Comparison of ENCODE assay signal across 9 mouse cellular contexts in the genomic region with DNA sequence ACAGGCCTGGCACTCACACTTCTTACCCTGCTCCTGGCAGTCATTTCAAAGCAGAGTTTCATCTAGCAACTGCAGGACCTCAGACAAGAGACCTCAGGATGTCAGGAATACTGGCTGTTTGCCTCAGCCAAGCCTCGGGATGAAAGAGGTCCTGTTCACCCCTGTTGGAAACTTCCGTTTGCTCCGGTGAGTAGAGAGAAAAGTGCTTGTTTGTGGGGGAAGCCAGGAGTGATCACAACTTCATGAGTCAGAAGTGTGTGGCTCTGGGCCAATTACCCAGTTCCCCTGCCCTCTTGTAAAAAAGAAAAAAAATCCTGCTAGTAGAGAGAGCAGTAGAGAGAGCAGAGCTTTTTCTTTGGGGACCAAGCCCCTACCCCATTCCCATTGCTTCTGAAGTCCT.
DNase-seq lines count a peak whose midpoint lies in the region; ATAC-seq and TF ChIP-seq lines count a peak whose summit lies in the region.
"Had no signal": no experiment of that assay in that cellular context is flagged by ENCODE, and none has a peak within 500 bp of the region (broad histone marks: within the 10 kb centered on the region; RNA-seq: fewer than 3 reads in every experiment).

No protein-coding gene starts in this region.

- TF ChIP-seq CTCF in MEL (IDR thresholded peaks at IDR 0.05 in 2 of 3, conservative IDR thresholded peaks at IDR 0.05 in 1 of 3; ENCODE audit: control insufficient read depth in 1 of 3, insufficient read depth in 1 of 3, low read depth in 2 of 3, low read length in 3 of 3, poor library complexity in 1 of 3, severe bottlenecking in 1 of 3), result no peak

- H3K27ac ChIP-seq in hindbrain, embryonic 13.5 days, result no peak overlapping the region
- no peak overlapping the region for H3K27ac ChIP-seq in hindbrain, embryonic 12.5 days
- H3K27ac ChIP-seq in MEL (ENCODE audit: control insufficient read depth, low read depth, low read length), result no peak overlapping the region

- DNase-seq in MEL (ENCODE audit: low read depth, low spot score), result no peak
- peak; percentile 71 for DNase-seq in adrenal gland, postnatal 25 days
- DNase-seq in layer of hippocampus, postnatal 10 days (ENCODE audit: low spot score in 2 of 2), result peak; percentile 18 to 56
- no peak for DNase-seq in thymus, postnatal 4 days
- DNase-seq in spleen, adult 18-20 months, result no peak

- no peaks in the 10 kb centered on the region for H3K27me3 ChIP-seq in hindbrain, embryonic 13.5 days
- H3K27me3 ChIP-seq in hindbrain, embryonic 12.5 days, result no peaks in the 10 kb centered on the region
- H3K27me3 ChIP-seq in MEL (ENCODE audit: control insufficient read depth in 1 of 2, insufficient read depth in 2 of 2, low read length in 2 of 2), result no peaks in the 10 kb centered on the region
- H3K27me3 ChIP-seq: megakaryocyte, embryonic 14.5 days had no signal

- TF ChIP-seq POLR2A in MEL (IDR thresholded peaks at IDR 0.05; ENCODE audit: control insufficient read depth in 1 of 2, insufficient read depth in 1 of 2, low read depth in 1 of 2, low read length in 2 of 2, poor library complexity in 1 of 2), result no peak

- no peaks in the 10 kb centered on the region for H3K79me2 ChIP-seq in MEL (ENCODE audit: control insufficient read depth, insufficient read depth, low read length, poor library complexity)

- TF ChIP-seq RAD21 in MEL (IDR thresholded peaks at IDR 0.05; ENCODE audit: low read depth, low read length), result no peak

- no peaks in the 10 kb centered on the region for H3K4me1 ChIP-seq in hindbrain, embryonic 13.5 days (replicated peaks)
- no peaks in the 10 kb centered on the region for H3K4me1 ChIP-seq in hindbrain, embryonic 12.5 days
- no peaks in the 10 kb centered on the region for H3K4me1 ChIP-seq in MEL (ENCODE audit: control insufficient read depth in 1 of 2, insufficient read depth in 2 of 2, low read length in 2 of 2)
- H3K4me1 ChIP-seq: megakaryocyte, embryonic 14.5 days had no signal

- H3K36me3 ChIP-seq in hindbrain, embryonic 13.5 days, result no peaks in the 10 kb centered on the region
- H3K36me3 ChIP-seq in hindbrain, embryonic 12.5 days, result no peaks in the 10 kb centered on the region
- no peaks in the 10 kb centered on the region for H3K36me3 ChIP-seq in MEL (ENCODE audit: control insufficient read depth in 1 of 2, insufficient read depth in 2 of 2, low read length in 2 of 2)

- WGBS in hindbrain, embryonic 13.5 days, result 40% methylated on average over 3 of the region's 3 CpGs
- 29% methylated on average over 3 of the region's 3 CpGs for WGBS in hindbrain, embryonic 12.5 days

- H3K9ac ChIP-seq in hindbrain, embryonic 13.5 days, result no peak overlapping the region
- H3K9ac ChIP-seq in hindbrain, embryonic 12.5 days, result no peak overlapping the region
- H3K9ac ChIP-seq in MEL (ENCODE audit: control insufficient read depth, low read depth, low read length, poor library complexity, severe bottlenecking), result 0 out of 2 replicates have a peak overlapping the region, but pooled peaks have one; percentile 25

- no peak for TF ChIP-seq EP300 in MEL (IDR thresholded peaks at IDR 0.05; ENCODE audit: low read depth in 1 of 2, low read length in 2 of 2)

- H3K4me3 ChIP-seq in hindbrain, embryonic 13.5 days, result no peak overlapping the region
- no peak overlapping the region for H3K4me3 ChIP-seq in hindbrain, embryonic 12.5 days
- H3K4me3 ChIP-seq in MEL (ENCODE audit: control insufficient read depth in 1 of 2, insufficient read depth in 1 of 2, low read depth in 2 of 2, low read length in 2 of 2), result peak overlapping the region; percentile 19 to 33; a peak in 2 of 4 replicates
- H3K4me3 ChIP-seq: megakaryocyte, embryonic 14.5 days had no signal

- H3K9me3 ChIP-seq in hindbrain, embryonic 13.5 days, result no peaks in the 10 kb centered on the region
- H3K9me3 ChIP-seq in hindbrain, embryonic 12.5 days (replicated peaks), result no peaks in the 10 kb centered on the region
- H3K9me3 ChIP-seq in MEL (replicated peaks; ENCODE audit: insufficient read depth, low read length), result no peaks in the 10 kb centered on the region

- no peak overlapping the region for H3K4me2 ChIP-seq in hindbrain, embryonic 13.5 days
- H3K4me2 ChIP-seq in hindbrain, embryonic 12.5 days (replicated peaks), result no peak overlapping the region

- ATAC-seq in hindbrain, embryonic 13.5 days (ENCODE audit: low FRiP score), result peak; percentile 60
- no peak for ATAC-seq in hindbrain, embryonic 12.5 days (ENCODE audit: low FRiP score)
- ATAC-seq in activated CD4-positive, CD25-positive, alpha-beta regulatory T cell, adult 4 months, result no peak

TF ChIP-seq in MEL, 35 proteins besides CTCF, POLR2A, EP300 and RAD21:
- TF ChIP-seq KAT2A (conservative IDR thresholded peaks at IDR 0.05; ENCODE audit: low read depth, low read length), result no peak
- TF ChIP-seq SIN3A (IDR thresholded peaks at IDR 0.05; ENCODE audit: low read length), result no peak
- TF ChIP-seq ZKSCAN1 (IDR thresholded peaks at IDR 0.05; ENCODE audit: low read depth, low read length), result no peak
- TF ChIP-seq MAX (IDR thresholded peaks at IDR 0.05; ENCODE audit: low read length), result no peak

Comparison
In these comparisons a context has a peak if more than half of its experiments do, and no peak if none do; other contexts are left out.
1. H3K4me3 ChIP-seq: peak in MEL (2 of 2); none in hindbrain, embryonic 13.5 days (single experiment) and hindbrain, embryonic 12.5 days (single experiment).
2. DNase-seq: peak in adrenal gland, postnatal 25 days (single experiment) and layer of hippocampus, postnatal 10 days (2 of 2); none in MEL (single experiment), thymus, postnatal 4 days (single experiment) and spleen, adult 18-20 months (0 of 2).